Mouse (Mus musculus): ENCODE results near the gene Ppm1m. TPM values are rescaled to one million over a fixed set of nuclear protein-coding genes. Genes with fewer than 3 reads are reported as not detected.

The Ppm1m gene
- total and polyA plus RNA-seq, 2 experiments from 2014 or later = 17.7 to 20.6 TPM

- no peak overlapping the region for H3K4me3 ChIP-seq (ENCODE audit: low read depth, low read length)
- 89% methylated on average over 23 of the region's 23 CpGs for WGBS
- H3K4me2 ChIP-seq (ENCODE audit: low read depth) = no peak overlapping the region
- no peak overlapping the region for H3K27ac ChIP-seq (ENCODE audit: low read depth, low read length)
- no peak for ATAC-seq
- H3K9me3 ChIP-seq (ENCODE audit: low read length) = no peaks in the 10 kb centered on the region
- H3K9ac ChIP-seq = no peak overlapping the region
- DNase-seq = no peak
- no peak for TF ChIP-seq CTCF (IDR thresholded peaks at IDR 0.05; ENCODE audit: low read depth)
- H3K36me3 ChIP-seq (ENCODE audit: insufficient read depth) = peaks cover 83% of the 10 kb centered on the region
- no peaks in the 10 kb centered on the region for H3K27me3 ChIP-seq (ENCODE audit: insufficient read depth, low read length)
- no peaks in the 10 kb centered on the region for H3K4me1 ChIP-seq (ENCODE audit: insufficient read depth)
Measured at GRCm38 (mm10) chr9:106236156-106236817, 36.7 kb upstream of the Ppm1m start.

- H3K27ac ChIP-seq (ENCODE audit: low read depth, low read length) = no peak overlapping the region
- 88% methylated on average over 23 of the region's 23 CpGs for WGBS
- H3K36me3 ChIP-seq (ENCODE audit: insufficient read depth) = peaks cover 74% of the 10 kb centered on the region
- no peak overlapping the region for H3K9ac ChIP-seq
- H3K4me1 ChIP-seq (ENCODE audit: insufficient read depth) = no peaks in the 10 kb centered on the region; the same call in 1 of the 2 replicates
- no peak for TF ChIP-seq CTCF (IDR thresholded peaks at IDR 0.05; ENCODE audit: low read depth)
- H3K9me3 ChIP-seq (ENCODE audit: low read length) = no peaks in the 10 kb centered on the region
- DNase-seq (no peak), ATAC-seq (no peak)
- no peak overlapping the region for H3K4me3 ChIP-seq (ENCODE audit: low read depth, low read length)
- H3K4me2 ChIP-seq (ENCODE audit: low read depth) = no peak overlapping the region
- no peaks in the 10 kb centered on the region for H3K27me3 ChIP-seq (ENCODE audit: insufficient read depth, low read length)
Measured at GRCm38 (mm10) chr9:106235194-106235830, 35.8 kb upstream of the Ppm1m start.

- H3K36me3 ChIP-seq (ENCODE audit: insufficient read depth) = peaks cover 60% of the 10 kb centered on the region
- no peak overlapping the region for H3K4me3 ChIP-seq (ENCODE audit: low read depth, low read length)
- 75% methylated on average over 6 of the region's 6 CpGs for WGBS
- no peak for ATAC-seq
- no peaks in the 10 kb centered on the region for H3K9me3 ChIP-seq (ENCODE audit: low read length)
- no peaks in the 10 kb centered on the region for H3K27me3 ChIP-seq (ENCODE audit: insufficient read depth, low read length)
- no peak overlapping the region for H3K27ac ChIP-seq (ENCODE audit: low read depth, low read length)
- no peak for DNase-seq
- no peak overlapping the region for H3K9ac ChIP-seq
- TF ChIP-seq CTCF (IDR thresholded peaks at IDR 0.05; ENCODE audit: low read depth) = no peak
- no peak overlapping the region for H3K4me2 ChIP-seq (ENCODE audit: low read depth)
- no peaks in the 10 kb centered on the region; the same call in 1 of the 2 replicates for H3K4me1 ChIP-seq (ENCODE audit: insufficient read depth)
Measured at GRCm38 (mm10) chr9:106233953-106234352, 34.4 kb upstream of the Ppm1m start.

GRCm38 (mm10) chr9:106232956-106233355 is 33.4 kb upstream of the Ppm1m start:
- no peak for DNase-seq
- Histone ChIP-seq H3K4me1 (ENCODE audit: insufficient read depth) (no peaks in the 10 kb centered on the region; the same call in 1 of the 2 replicates), H3K9me3 (ENCODE audit: low read length) (no peaks in the 10 kb centered on the region), H3K27ac (ENCODE audit: low read depth, low read length) (no peak overlapping the region), H3K4me2 (ENCODE audit: low read depth) (no peak overlapping the region), H3K4me3 (ENCODE audit: low read depth, low read length) (no peak overlapping the region), H3K9ac (no peak overlapping the region), H3K36me3 (ENCODE audit: insufficient read depth) (peaks cover 50% of the 10 kb centered on the region), H3K27me3 (ENCODE audit: insufficient read depth, low read length) (no peaks in the 10 kb centered on the region)
- 99% methylated on average over 3 of the region's 3 CpGs for WGBS
- no peak for ATAC-seq
- no peak for TF ChIP-seq CTCF (IDR thresholded peaks at IDR 0.05; ENCODE audit: low read depth)

GRCm38 (mm10) chr9:106231816-106232215 is 32.3 kb upstream of the Ppm1m start:
- DNase-seq (no peak), ATAC-seq (no peak)
- no peaks in the 10 kb centered on the region for H3K27me3 ChIP-seq (ENCODE audit: insufficient read depth, low read length)
- WGBS = 83% methylated on average over 4 of the region's 4 CpGs
- H3K27ac ChIP-seq (ENCODE audit: low read depth, low read length) = no peak overlapping the region
- H3K9ac ChIP-seq = no peak overlapping the region
- TF ChIP-seq CTCF (IDR thresholded peaks at IDR 0.05; ENCODE audit: low read depth) = no peak
- H3K4me3 ChIP-seq (ENCODE audit: low read depth, low read length) = no peak overlapping the region
- no peaks in the 10 kb centered on the region; the same call in 1 of the 2 replicates for H3K4me1 ChIP-seq (ENCODE audit: insufficient read depth)
- H3K9me3 ChIP-seq (ENCODE audit: low read length) = no peaks in the 10 kb centered on the region
- peaks cover 39% of the 10 kb centered on the region for H3K36me3 ChIP-seq (ENCODE audit: insufficient read depth)
- no peak overlapping the region for H3K4me2 ChIP-seq (ENCODE audit: low read depth)

GRCm38 (mm10) chr9:106231220-106231619 is 31.7 kb upstream of the Ppm1m start:
- ATAC-seq = no peak

GRCm38 (mm10) chr9:106230734-106231106 is 31.2 kb upstream of the Ppm1m start:
- no peak overlapping the region for H3K4me2 ChIP-seq (ENCODE audit: low read depth)
- peaks cover 3% of the 10 kb centered on the region; the same call in 1 of the 2 replicates for H3K4me1 ChIP-seq (ENCODE audit: insufficient read depth)
- peaks cover 33% of the 10 kb centered on the region for H3K36me3 ChIP-seq (ENCODE audit: insufficient read depth)
- WGBS = 54% methylated on average over 3 of the region's 3 CpGs
- no peaks in the 10 kb centered on the region for H3K9me3 ChIP-seq (ENCODE audit: low read length)
- no peak overlapping the region for H3K4me3 ChIP-seq (ENCODE audit: low read depth, low read length)
- no peaks in the 10 kb centered on the region for H3K27me3 ChIP-seq (ENCODE audit: insufficient read depth, low read length)
- H3K27ac ChIP-seq (ENCODE audit: low read depth, low read length) = no peak overlapping the region
- no peak overlapping the region for H3K9ac ChIP-seq
- peak; percentile 20; the same call in 1 of the 2 replicates for TF ChIP-seq CTCF (IDR thresholded peaks at IDR 0.05; ENCODE audit: low read depth)
- DNase-seq = peak; percentile 18
- no peak for ATAC-seq

More at GRCm38 (mm10) chr9:106231220-106231619, 31.7 kb upstream of the Ppm1m start:
- H3K36me3 ChIP-seq (ENCODE audit: insufficient read depth) = peaks cover 33% of the 10 kb centered on the region
- H3K27ac ChIP-seq (ENCODE audit: low read depth, low read length) = no peak overlapping the region
- no peaks in the 10 kb centered on the region for H3K27me3 ChIP-seq (ENCODE audit: insufficient read depth, low read length)
- DNase-seq = no peak
- H3K4me1 ChIP-seq (ENCODE audit: insufficient read depth) = peaks cover 3% of the 10 kb centered on the region; the same call in 1 of the 2 replicates
- no peak overlapping the region for H3K9ac ChIP-seq
- H3K4me3 ChIP-seq (ENCODE audit: low read depth, low read length) = no peak overlapping the region
- 80% methylated on average over 7 of the region's 7 CpGs for WGBS
- H3K4me2 ChIP-seq (ENCODE audit: low read depth) = no peak overlapping the region
- no peaks in the 10 kb centered on the region for H3K9me3 ChIP-seq (ENCODE audit: low read length)
- TF ChIP-seq CTCF (IDR thresholded peaks at IDR 0.05; ENCODE audit: low read depth) = no peak

All from forebrain, postnatal 0 days (tissue).